Mouse (Mus musculus) A20 (cell line): ENCODE results near the gene Abca14.
"Not testable (repeated sequence)": the region's sequence is repeated elsewhere in the genome, so short reads cannot be mapped to it uniquely, and the experiment has no call there.

Experiments used
- DNase-seq: peaks from one replicate; pipeline ENCODE4 v3.0.0-alpha.2; 2011; ENCODE audit warnings: low read depth, low spot score

Gene Abca14

GRCm38 (mm10) chr7:120201771-120202170 lies 2.0 kb upstream of the Abca14 start, which contains the start of gene Crym:
Gene Crym, minus strand, starts transcription at chr7:120202111.
- DNase-seq, result no peak

- peak; percentile 34 for DNase-seq
Measured at GRCm38 (mm10) chr7:120205989-120206388, 2.2 kb downstream of the Abca14 start.

GRCm38 (mm10) chr7:120228541-120228940 lies 24.8 kb downstream of the Abca14 start:
- DNase-seq, result no peak

DNA sequence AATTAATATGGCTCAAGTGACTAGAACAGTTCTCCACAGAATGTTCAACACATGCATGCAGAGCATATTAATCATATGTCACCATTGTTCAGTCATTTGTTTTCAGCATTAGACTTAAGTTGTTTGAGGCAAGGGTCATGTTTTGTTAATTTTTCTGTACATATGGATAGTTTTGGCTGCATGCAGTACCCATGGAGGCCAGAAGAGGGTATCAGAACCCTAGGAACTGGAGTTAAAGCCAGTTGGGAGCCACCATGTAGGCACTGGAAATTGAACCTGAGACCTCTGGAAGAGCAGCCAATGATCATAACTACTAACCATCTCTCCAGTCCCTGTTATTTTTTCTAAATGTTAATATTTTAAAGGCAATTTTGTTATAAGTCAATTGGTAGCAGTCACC lies 37.3 kb downstream of the Abca14 start:
- peak; percentile 21 for DNase-seq

DNA sequence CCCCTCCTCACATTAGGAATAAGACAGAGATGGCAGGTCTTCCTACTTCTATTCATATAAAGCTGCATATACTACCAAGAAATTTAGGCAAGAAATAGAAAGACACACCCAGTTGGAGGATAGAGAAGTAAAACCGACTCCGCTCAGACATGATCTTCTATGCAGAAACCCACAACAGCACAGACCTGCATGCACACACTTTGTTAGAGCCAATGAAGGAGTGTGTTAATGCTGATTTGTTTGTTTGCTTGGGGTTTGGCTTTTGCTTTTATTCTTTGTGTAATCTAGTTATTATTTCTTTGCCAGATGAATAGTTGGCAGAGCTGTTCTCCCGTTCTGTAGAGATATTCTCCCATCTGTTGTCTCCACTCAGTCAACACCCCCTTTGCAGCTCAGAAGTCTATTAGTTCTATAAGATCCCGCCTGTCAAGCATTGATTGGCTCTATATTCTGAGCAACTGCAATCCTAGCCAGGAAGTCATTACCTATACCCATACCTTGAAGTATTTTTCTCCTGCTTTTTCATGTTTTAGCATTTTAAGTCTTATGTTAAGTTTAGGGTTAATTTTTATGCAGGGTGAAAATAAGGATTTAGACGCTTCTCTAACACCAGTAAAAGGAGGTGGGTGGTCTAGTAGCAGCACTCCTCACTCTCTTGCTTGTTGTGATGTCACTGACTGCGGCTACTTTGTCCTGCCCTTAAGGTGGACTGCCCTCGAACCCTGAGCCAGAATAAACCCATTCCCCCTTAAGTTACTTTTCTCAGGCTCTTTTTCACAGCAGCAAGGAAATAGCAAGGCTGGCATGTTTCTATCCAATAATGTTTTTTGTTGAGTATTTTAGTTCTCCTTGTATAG lies 67.6 kb downstream of the Abca14 start:
- no peak for DNase-seq

DNA sequence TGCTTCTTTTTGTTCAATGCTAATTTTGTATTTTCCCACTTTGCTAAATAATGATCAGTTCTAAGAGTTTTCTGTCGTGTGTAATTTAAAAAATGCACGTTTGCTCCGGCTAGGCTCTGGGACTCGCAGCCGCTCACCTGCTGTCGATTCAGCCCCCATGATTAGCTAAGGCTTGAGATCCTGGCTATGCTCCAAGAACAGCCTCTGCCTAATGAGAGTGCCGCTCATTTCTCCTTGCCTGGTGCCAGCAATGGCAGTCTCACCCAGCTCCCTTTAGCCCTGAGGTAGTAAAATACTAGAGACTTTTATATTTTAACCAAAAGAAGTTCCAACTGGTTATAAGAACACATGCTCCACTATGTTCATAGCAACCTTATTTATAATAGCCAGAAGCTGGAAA lies 68.3 kb downstream of the Abca14 start:
- no peak for DNase-seq

- no peak for DNase-seq
Measured at GRCm38 (mm10) chr7:120285286-120285685, 81.5 kb downstream of the Abca14 start.

GRCm38 (mm10) chr7:120316086-120316485 lies 112.3 kb downstream of the Abca14 start:
- no peak for DNase-seq

GRCm38 (mm10) chr7:120322963-120323362 lies 119.2 kb downstream of the Abca14 start:
- DNase-seq, result no peak

DNA sequence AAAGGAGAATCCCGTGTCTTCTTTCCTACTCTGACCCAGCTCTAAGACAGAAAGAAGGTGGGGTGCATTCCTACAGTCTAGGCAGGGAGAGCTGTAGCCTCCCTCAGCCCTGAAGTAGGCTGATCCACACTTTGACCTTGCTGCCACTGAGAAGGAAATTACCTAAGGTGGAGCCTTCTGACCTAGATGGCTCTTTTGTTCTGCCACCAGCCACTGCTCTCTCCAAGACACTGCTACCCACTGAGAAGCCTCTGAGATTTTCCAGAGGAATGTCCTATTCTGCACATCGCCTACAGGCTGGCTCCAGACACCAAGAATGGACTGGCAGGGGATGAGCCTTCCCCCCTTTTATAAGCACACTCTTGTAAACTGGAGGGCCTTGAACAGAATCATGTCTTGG lies 122.2 kb downstream of the Abca14 start:
- DNase-seq, result not testable (repeated sequence)

DNA sequence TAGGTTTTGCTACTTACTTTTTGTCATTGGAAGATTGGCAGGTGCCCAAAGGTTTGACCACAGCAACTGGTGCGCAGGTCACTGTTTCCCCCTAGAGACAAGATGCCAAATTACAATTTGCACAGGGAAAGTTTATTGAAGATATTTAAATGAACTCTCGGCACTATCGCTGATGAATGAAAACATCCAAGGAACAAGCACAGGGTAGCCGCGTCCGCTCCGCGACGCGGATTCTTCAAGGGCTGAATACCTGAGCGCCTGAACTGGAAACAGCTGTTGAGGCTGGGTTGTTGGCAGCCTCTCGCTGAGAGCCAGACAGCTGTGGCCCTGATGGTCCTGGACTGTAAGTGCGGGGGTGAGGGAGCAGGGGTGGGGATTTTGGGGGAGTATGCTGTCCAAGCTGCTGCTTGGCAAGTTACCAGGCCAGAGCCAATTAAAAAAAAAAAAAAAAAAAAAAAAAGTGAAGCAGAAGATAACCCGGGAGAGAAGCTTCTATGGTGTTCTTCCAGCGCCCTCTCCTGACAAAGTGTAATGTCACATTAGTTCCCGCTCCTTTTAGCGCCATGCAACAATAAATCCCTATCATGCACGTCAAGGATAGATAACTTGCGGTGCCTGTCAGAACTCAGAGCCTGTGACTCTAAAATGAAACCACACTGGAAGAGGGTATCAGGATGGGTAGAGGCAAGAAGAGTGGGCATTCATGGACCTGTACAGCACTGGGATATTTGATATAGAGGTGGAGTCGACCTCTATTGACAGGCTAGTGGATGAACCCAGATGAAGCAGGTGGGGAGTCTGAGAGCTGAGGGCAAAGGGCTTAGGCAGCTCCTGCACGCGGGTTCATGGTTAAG lies 123.7 kb downstream of the Abca14 start:
- no peak for DNase-seq

DNA sequence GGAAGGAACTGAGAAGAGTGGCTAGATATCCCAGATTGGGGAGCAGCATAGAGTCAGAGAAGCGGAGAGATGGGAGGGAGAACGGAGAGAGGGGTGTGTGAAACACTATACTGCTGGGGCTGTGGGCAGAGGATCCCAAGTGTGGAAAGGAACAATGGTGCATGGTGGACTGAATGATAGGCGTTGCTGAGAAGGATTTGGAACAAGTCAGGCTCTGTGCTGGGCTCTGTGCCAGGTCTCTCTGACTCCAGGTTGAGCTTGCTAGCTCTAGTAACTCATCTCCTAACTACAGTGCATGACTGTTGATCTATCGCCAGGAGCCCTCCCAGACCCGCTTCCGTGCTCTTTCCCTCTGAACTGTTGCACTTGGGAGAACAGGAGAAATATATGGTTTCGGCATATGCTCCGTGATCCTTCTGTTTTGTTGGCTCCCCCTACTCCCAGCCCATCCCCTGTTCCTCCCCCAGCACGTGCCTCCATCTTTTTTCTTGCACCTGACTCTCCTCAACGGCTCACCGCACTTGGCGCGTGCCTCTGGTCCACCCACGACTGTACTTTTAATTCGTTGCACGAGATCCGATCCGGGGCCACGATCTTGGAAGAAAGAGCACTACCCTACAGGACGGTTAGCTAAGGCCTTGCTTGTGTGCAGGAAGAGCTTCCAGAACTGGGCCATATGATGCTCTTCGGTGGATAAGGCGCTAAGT lies 124.5 kb downstream of the Abca14 start, which contains the start of gene Abca15:
TSS of gene Abca15 (plus strand) at position 584 of the 707 bp plus-strand sequence.
- no peak for DNase-seq

DNA sequence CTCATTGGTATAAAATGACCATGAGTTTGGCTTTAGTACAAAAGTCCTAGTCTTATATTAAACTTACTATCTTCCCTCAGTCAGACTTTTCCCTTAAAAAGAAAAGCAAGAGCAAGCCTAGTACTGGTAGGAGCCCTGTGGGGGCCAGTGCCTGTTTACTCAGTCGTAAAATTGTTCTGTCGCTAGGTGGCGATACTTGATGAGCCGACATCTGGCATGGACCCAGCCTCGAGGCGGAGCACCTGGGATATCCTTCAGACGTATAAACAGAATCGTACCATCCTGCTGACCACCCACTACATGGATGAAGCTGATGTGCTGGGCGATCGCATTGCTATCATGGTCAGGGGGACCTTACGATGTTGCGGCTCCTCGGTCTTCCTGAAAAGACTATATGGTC lies 157.4 kb downstream of the Abca14 start:
- DNase-seq, result no peak
